Mouse (Mus musculus): ENCODE measurements around the gene Mat2b.

The Mat2b gene

DNA sequence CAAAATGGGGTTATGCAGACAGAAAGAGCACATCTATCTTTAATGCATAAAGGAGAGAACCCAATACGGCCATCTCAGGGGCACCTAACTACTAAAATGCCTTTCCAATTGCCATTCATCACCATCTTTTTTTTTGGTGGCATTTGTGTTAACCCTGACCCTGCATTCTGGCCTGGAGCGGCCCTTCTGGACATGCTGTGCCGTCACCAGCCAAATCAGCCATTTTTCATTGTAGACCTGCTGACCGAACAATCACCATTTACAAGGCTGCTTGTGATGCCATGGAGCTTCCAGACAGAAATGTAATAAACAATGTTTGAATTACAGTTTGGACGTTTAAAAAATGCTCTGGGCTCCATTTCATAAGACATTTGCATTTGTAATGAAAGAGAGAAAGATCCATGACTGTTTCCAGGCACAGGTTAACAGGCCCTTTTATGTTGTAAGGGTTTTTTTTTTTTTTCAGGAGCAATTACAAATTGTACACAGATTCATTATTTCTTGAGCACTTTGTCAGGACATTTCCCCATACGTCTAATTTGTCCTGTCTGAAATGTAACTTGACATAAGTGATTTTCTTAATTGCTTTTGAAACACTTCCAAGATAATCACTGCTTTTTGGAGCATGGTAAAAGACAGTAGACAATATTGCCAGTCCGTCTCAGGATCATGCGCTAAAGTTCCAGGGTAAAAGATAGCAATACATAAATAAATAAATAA is 45.1 kb downstream of the Mat2b start:
- no peak for DNase-seq (ENCODE audit: low read depth, low spot score)

- no peak for DNase-seq (ENCODE audit: low read depth, low spot score)
These were observed 47.8 kb downstream of the Mat2b start for GRCm38 (mm10) chr11:40647246-40647645.

Measured in embryo, embryonic 11.5 days (tissue).